Mouse (Mus musculus) myocyte (in vitro differentiated cells): Measurements from ENCODE around the gene Cnmd. TPM values are rescaled to one million over a fixed set of nuclear protein-coding genes. Genes with fewer than 3 reads are reported as not detected.

Source experiments
- H3K27me3 ChIP-seq: one replicate; pipeline ENCODE4 v1.6.1; 2011; ENCODE audit not compliant: control insufficient read depth, insufficient read depth, insufficient read length
- H3K36me3 ChIP-seq: one replicate; pipeline ENCODE4 v1.6.1; 2011; ENCODE audit not compliant: control insufficient read depth, insufficient read depth
- H3K4me2 ChIP-seq: one replicate; pipeline ENCODE4 v1.6.1; 2011; ENCODE audit warnings: low read depth, control low read depth
- H3K4me3 ChIP-seq: one replicate; pipeline ENCODE4 v1.5.1; 2011; ENCODE audit warnings: mild to moderate bottlenecking, control low read depth, moderate library complexity
- H3K79me2 ChIP-seq: one replicate; pipeline ENCODE4 v1.6.1; 2011; ENCODE audit not compliant: control insufficient read depth, insufficient read depth
- H3ac ChIP-seq: one replicate; pipeline ENCODE4 v1.6.1; 2011; ENCODE audit not compliant: control insufficient read depth, insufficient read length
- CEBPB ChIP-seq: IDR thresholded peaks from 2 replicates; pipeline ENCODE4 v1.6.1; 2011; ENCODE audit warnings: mild to moderate bottlenecking, moderate library complexity; ENCODE audit not compliant: poor library complexity, insufficient read depth, severe bottlenecking
- E2F4 ChIP-seq: IDR thresholded peaks from one replicate; pipeline ENCODE4 v1.6.1; 2011; ENCODE audit warnings: mild to moderate bottlenecking, control low read depth, moderate library complexity; ENCODE audit not compliant: insufficient read depth
- MAX ChIP-seq: IDR thresholded peaks from one replicate; pipeline ENCODE4 v1.6.1; 2011; ENCODE audit warnings: low read depth, mild to moderate bottlenecking, control low read depth
- MYOD1 ChIP-seq, 3 experiments: IDR thresholded peaks; one replicate each; pipeline ENCODE4 v1.6.1; 2011; ENCODE audit warnings: control low read depth in 2 of 3, low read depth in 2 of 3, mild to moderate bottlenecking in 2 of 3, moderate library complexity in 1 of 3; ENCODE audit not compliant: insufficient read length in 2 of 3, control insufficient read depth in 1 of 3
- MYOG ChIP-seq, 3 experiments: IDR thresholded peaks; one replicate each; pipeline ENCODE4 v1.6.1; 2011; ENCODE audit warnings: control low read depth in 2 of 3, low read depth in 2 of 3, mild to moderate bottlenecking in 2 of 3; ENCODE audit not compliant: insufficient read length in 2 of 3, control insufficient read depth in 1 of 3, insufficient read depth in 1 of 3
- POLR2A ChIP-seq: IDR thresholded peaks from one replicate; pipeline ENCODE4 v1.6.1; 2011; ENCODE audit warnings: low read depth, mild to moderate bottlenecking, control low read depth, moderate library complexity; ENCODE audit not compliant: insufficient read length
- POLR2AphosphoS2 ChIP-seq: IDR thresholded peaks from one replicate; pipeline ENCODE4 v1.6.1; 2011; ENCODE audit warnings: low read depth, control low read depth; ENCODE audit not compliant: insufficient read length
- REST ChIP-seq: IDR thresholded peaks from one replicate; pipeline ENCODE4 v1.6.1; 2011; ENCODE audit warnings: mild to moderate bottlenecking, control low read depth, moderate library complexity; ENCODE audit not compliant: insufficient read depth, insufficient read length
- SRF ChIP-seq: IDR thresholded peaks from one replicate; pipeline ENCODE4 v1.6.1; 2011; ENCODE audit warnings: low read depth; ENCODE audit not compliant: control insufficient read depth, insufficient read length
- TCF12 ChIP-seq: IDR thresholded peaks from one replicate; pipeline ENCODE4 v1.6.1; 2011; ENCODE audit warnings: mild to moderate bottlenecking, control low read depth; ENCODE audit not compliant: poor library complexity, insufficient read depth, severe bottlenecking
- TCF3 ChIP-seq: IDR thresholded peaks from one replicate; pipeline ENCODE4 v1.6.1; 2011; ENCODE audit warnings: low read depth, control low read depth; ENCODE audit not compliant: insufficient read length
- USF1 ChIP-seq: IDR thresholded peaks from one replicate; pipeline ENCODE4 v1.6.1; 2011; ENCODE audit warnings: low read depth, mild to moderate bottlenecking, control low read depth, moderate library complexity
- polyA plus RNA-seq: library from polyadenylated mRNA; unstranded; fragments of >200 nt; fragmentation: generic; extraction: Trizol; gene quantifications from one replicate; pipeline ENCODE4 v1.2.1, GENCODE M21; 2012; ENCODE audit warnings: missing spikeins

The Cnmd gene
- polyA plus RNA-seq, 1 experiment, result not detected

GRCm38 (mm10) chr14:79677108-79677753 lies 15.3 kb upstream of the Cnmd start:
- no peaks in the 10 kb centered on the region for H3K79me2 ChIP-seq
- H3K4me2 ChIP-seq, result no peak overlapping the region
- no peak overlapping the region for H3K4me3 ChIP-seq
- H3ac ChIP-seq, result no peak overlapping the region
- peaks cover 30% of the 10 kb centered on the region for H3K27me3 ChIP-seq
- TF ChIP-seq REST (no peak), SRF (no peak), MAX (no peak), E2F4 (no peak), TCF3 (no peak), POLR2A (no peak)
- H3K36me3 ChIP-seq, result no peaks in the 10 kb centered on the region

- peaks cover 19% of the 10 kb centered on the region for H3K27me3 ChIP-seq
- H3ac ChIP-seq, result no peak overlapping the region
- H3K4me2 ChIP-seq, result no peak overlapping the region
- TF ChIP-seq MYOG (IDR thresholded peaks at IDR 0.05; ENCODE audit: control insufficient read depth in 1 of 3, insufficient read depth in 1 of 3, insufficient read length in 2 of 3, low read depth in 2 of 3), result no peak
- TF ChIP-seq TCF3, result no peak
- no peak for TF ChIP-seq POLR2A
- TF ChIP-seq USF1, result no peak
- TF ChIP-seq REST, result no peak
- TF ChIP-seq TCF12, result no peak
- TF ChIP-seq E2F4, result no peak
- no peak for TF ChIP-seq CEBPB
- no peak for TF ChIP-seq POLR2AphosphoS2
- no peaks in the 10 kb centered on the region for H3K79me2 ChIP-seq
- no peak overlapping the region for H3K4me3 ChIP-seq
- no peaks in the 10 kb centered on the region for H3K36me3 ChIP-seq
Observed at GRCm38 (mm10) chr14:79673083-79674013, 11.4 kb upstream of the Cnmd start.

GRCm38 (mm10) chr14:79672567-79672966 lies 10.6 kb upstream of the Cnmd start:
- Histone ChIP-seq H3K4me2 (no peak overlapping the region), H3K79me2 (no peaks in the 10 kb centered on the region), H3K36me3 (no peaks in the 10 kb centered on the region), H3ac (no peak overlapping the region), H3K27me3 (peaks cover 24% of the 10 kb centered on the region), H3K4me3 (no peak overlapping the region)
- TF ChIP-seq E2F4, result no peak
- TF ChIP-seq REST, result no peak
- no peak for TF ChIP-seq MAX
- TF ChIP-seq POLR2AphosphoS2, result no peak
- no peak for TF ChIP-seq SRF
- TF ChIP-seq MYOG (IDR thresholded peaks at IDR 0.05; ENCODE audit: control insufficient read depth in 1 of 3, insufficient read depth in 1 of 3, insufficient read length in 2 of 3, low read depth in 2 of 3), result no peak
- TF ChIP-seq TCF3, result no peak

GRCm38 (mm10) chr14:79671008-79671407 lies 9.0 kb upstream of the Cnmd start:
- no peak overlapping the region for H3ac ChIP-seq
- H3K27me3 ChIP-seq, result peaks cover 21% of the 10 kb centered on the region
- no peak overlapping the region for H3K4me2 ChIP-seq
- H3K36me3 ChIP-seq, result no peaks in the 10 kb centered on the region
- TF ChIP-seq REST (no peak), POLR2A (no peak), USF1 (no peak), SRF (no peak), MYOG (IDR thresholded peaks at IDR 0.05; ENCODE audit: control insufficient read depth in 1 of 3, insufficient read depth in 1 of 3, insufficient read length in 2 of 3, low read depth in 2 of 3) (no peak), MYOD1 (IDR thresholded peaks at IDR 0.05; ENCODE audit: control insufficient read depth in 1 of 3, insufficient read length in 2 of 3, low read depth in 2 of 3) (no peak), TCF12 (no peak), MAX (no peak), TCF3 (no peak), CEBPB (no peak), E2F4 (no peak), POLR2AphosphoS2 (no peak)
- H3K79me2 ChIP-seq, result no peaks in the 10 kb centered on the region
- H3K4me3 ChIP-seq, result no peak overlapping the region
